Mouse (Mus musculus): Measurements from ENCODE around the gene Mrpl14. TPM values are rescaled to one million over a fixed set of nuclear protein-coding genes. Genes with fewer than 3 reads are reported as not detected.

The Mrpl14 gene
- polyA plus RNA-seq, 1 experiment from 2014 or later, result 137 TPM

DNA sequence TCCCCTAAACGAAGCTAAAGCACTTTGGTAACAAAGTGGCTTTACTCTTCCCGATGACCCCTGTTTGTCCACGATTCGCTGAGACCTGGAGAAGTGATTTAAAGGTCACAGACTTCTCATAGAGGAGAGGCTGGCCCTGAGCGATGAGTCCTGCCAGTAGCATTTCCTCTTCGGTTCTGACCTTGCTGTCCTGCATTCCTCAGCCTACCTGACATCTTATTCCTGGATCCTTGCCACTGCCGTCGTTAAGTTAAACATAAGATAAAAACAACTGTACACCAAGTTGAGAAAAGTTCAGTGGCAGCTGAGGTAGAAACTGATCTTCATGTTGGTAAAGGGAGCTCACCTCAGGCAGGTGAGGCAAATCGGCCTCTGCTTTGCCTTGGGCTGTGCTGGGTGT is 3.0 kb downstream of the Mrpl14 start:
- Histone ChIP-seq H3K27me3 (no peaks in the 10 kb centered on the region), H3K4me3 (no peak overlapping the region), H3K9me3 (no peaks in the 10 kb centered on the region), H3K36me3 (no peaks in the 10 kb centered on the region), H3K4me1 (peaks cover 28% of the 10 kb centered on the region), H3K4me2 (replicated peaks) (no peak overlapping the region), H3K9ac (no peak overlapping the region), H3K27ac (no peak overlapping the region)
- no peak for ATAC-seq (ENCODE audit: insufficient number of reproducible peaks, insufficient read depth, low FRiP score, low TSS enrichment)
- WGBS, result 87% methylated on average over 9 of the region's 9 CpGs

DNA sequence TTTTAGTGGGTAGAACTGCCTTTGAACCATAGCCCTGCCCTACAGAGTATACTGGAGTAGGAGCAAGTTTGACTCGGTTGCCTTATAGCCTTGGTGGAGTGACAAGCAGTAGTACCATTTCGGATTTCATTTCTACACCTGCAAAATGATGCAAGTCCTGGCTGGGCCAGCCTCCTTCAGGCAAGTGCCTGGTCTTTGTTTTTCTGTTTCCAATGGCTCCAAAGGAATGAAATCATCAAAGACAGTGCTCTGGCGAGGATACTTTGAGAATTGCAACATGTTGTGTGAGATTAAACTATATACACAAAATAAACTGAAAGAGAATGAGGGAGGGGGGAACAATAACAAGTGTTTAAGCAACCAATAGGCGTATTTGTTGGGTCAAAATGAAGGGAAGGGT is 3.9 kb downstream of the Mrpl14 start:
- no peaks in the 10 kb centered on the region for H3K36me3 ChIP-seq
- peaks cover 20% of the 10 kb centered on the region; the same call in 1 of the 2 replicates for H3K4me1 ChIP-seq
- no peaks in the 10 kb centered on the region for H3K9me3 ChIP-seq
- WGBS, result 90% methylated on average over 4 of the region's 4 CpGs
- no peak overlapping the region for H3K27ac ChIP-seq
- H3K9ac ChIP-seq, result no peak overlapping the region
- no peak for ATAC-seq (ENCODE audit: insufficient number of reproducible peaks, insufficient read depth, low FRiP score, low TSS enrichment)
- no peak overlapping the region for H3K4me2 ChIP-seq (replicated peaks)
- H3K27me3 ChIP-seq, result no peaks in the 10 kb centered on the region
- H3K4me3 ChIP-seq, result no peak overlapping the region

DNA sequence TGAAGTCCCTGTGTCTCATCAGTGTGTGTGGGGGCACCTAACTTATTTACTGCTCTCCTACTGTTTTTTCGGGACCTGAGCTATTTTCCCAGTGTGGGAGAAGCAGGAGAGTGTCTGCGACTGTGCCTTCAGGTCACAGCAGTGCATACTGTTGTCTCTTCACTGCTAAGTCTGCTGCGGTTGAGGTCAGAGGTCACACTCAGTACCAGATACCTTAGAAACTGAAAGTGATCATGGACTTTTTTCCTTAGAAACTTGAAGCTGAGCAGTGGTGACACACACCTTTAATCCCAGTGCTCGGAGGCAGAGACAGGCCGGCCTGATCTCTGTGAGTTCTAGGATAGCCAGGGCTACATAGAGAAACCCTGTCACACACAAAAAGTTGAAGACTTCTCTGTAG is 6.0 kb downstream of the Mrpl14 start:
- Histone ChIP-seq H3K27ac (no peak overlapping the region), H3K27me3 (no peaks in the 10 kb centered on the region), H3K4me2 (replicated peaks) (no peak overlapping the region), H3K36me3 (0 out of 2 replicates have a peak, but pooled peaks cover 4% of the 10 kb centered on the region), H3K4me1 (peaks cover 15% of the 10 kb centered on the region; the same call in 1 of the 2 replicates), H3K9ac (no peak overlapping the region), H3K4me3 (no peak overlapping the region), H3K9me3 (no peaks in the 10 kb centered on the region)
- no peak for ATAC-seq (ENCODE audit: insufficient number of reproducible peaks, insufficient read depth, low FRiP score, low TSS enrichment)
- WGBS, result 71% methylated on average over 5 of the region's 5 CpGs

GRCm38 (mm10) chr17:45693812-45694565 is 7.9 kb downstream of the Mrpl14 start:
- Histone ChIP-seq H3K4me3 (no peak overlapping the region), H3K9ac (no peak overlapping the region), H3K4me2 (replicated peaks) (no peak overlapping the region), H3K27me3 (no peaks in the 10 kb centered on the region), H3K4me1 (peaks cover 8% of the 10 kb centered on the region; the same call in 1 of the 2 replicates), H3K36me3 (peaks cover 15% of the 10 kb centered on the region), H3K9me3 (no peaks in the 10 kb centered on the region), H3K27ac (no peak overlapping the region)
- WGBS, result 79% methylated on average over 18 of the region's 18 CpGs
- no peak for ATAC-seq (ENCODE audit: insufficient number of reproducible peaks, insufficient read depth, low FRiP score, low TSS enrichment)

DNA sequence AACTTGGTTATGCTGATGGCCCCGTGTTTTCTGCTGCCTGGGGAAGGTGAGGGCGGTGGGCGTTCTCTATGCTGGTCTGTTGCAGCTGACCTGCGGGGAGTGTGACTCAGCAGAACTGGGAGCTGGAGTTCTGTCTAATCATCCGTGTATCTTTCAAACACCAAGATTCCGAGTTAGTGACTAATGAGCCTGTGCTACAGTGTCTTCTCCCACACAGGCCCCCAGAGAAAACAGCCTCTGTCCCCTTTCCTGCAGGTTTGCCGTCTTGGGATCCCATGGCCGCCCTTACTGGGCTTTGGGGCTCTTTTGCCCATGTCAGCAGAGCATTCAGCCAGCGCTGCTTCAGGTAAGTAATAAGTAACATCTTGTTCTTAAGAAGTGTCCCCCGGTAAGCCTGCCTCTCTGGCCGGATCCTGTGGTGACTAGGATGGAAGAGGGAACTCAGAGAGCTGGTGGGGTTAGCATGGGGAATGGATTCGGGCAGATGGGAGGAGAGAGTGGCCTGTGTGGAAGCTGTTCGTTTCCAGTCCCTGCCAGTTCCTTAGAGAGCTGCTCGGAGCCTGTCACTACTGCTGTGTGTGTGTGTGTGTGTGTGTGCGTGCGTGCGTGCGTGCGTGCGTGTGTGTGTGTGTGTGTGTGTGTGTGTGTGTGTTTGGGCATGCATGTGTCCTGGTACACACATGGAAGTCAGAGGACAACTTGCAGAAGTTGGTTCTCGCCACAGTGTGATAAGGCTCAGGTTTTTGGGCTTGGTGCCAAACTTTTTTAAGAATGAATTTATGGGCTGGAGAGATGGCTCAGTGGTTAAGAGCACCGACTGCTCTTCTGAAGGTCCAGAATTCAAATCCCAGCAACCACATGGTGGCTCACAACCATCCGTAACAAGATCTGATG is 9.4 kb downstream of the Mrpl14 start:
- Histone ChIP-seq H3K4me3 (no peak overlapping the region), H3K9me3 (no peaks in the 10 kb centered on the region), H3K27me3 (no peaks in the 10 kb centered on the region), H3K27ac (no peak overlapping the region), H3K4me1 (peaks cover 11% of the 10 kb centered on the region; the same call in 1 of the 2 replicates), H3K9ac (no peak overlapping the region), H3K36me3 (peaks cover 18% of the 10 kb centered on the region), H3K4me2 (replicated peaks) (no peak overlapping the region)
- WGBS, result 79% methylated on average over 23 of the region's 23 CpGs
- no peak for ATAC-seq (ENCODE audit: insufficient number of reproducible peaks, insufficient read depth, low FRiP score, low TSS enrichment)

GRCm38 (mm10) chr17:45696981-45697380 is 10.9 kb downstream of the Mrpl14 start:
- Histone ChIP-seq H3K9me3 (no peaks in the 10 kb centered on the region), H3K27me3 (no peaks in the 10 kb centered on the region), H3K9ac (no peak overlapping the region), H3K4me2 (replicated peaks) (no peak overlapping the region), H3K36me3 (peaks cover 18% of the 10 kb centered on the region), H3K4me1 (peaks cover 18% of the 10 kb centered on the region; the same call in 1 of the 2 replicates), H3K4me3 (no peak overlapping the region), H3K27ac (no peak overlapping the region)
- no peak for ATAC-seq (ENCODE audit: insufficient number of reproducible peaks, insufficient read depth, low FRiP score, low TSS enrichment)
- 87% methylated on average over 9 of the region's 9 CpGs for WGBS

DNA sequence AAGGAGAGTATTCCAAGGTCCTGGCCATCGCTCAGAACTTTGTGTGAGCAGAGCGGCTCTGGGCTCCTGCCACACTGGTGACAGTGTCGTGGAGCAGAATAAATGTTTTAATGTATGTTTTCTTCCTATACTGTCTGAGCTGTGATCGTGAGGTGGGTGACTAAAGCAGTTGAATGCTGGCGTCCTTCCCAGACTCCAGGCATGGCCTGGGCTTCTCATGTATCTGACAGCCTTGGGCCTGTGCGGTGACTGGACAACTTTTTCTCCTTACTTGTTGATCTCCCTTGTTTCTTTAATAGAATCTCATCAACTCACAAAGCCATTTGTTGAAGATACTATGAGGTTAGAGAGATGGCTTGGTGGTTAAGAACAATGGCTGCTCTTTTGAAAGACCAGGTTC is 12.2 kb downstream of the Mrpl14 start:
- Histone ChIP-seq H3K9me3 (no peaks in the 10 kb centered on the region), H3K9ac (no peak overlapping the region), H3K36me3 (peaks cover 18% of the 10 kb centered on the region), H3K27me3 (no peaks in the 10 kb centered on the region), H3K4me2 (replicated peaks) (no peak overlapping the region), H3K27ac (no peak overlapping the region), H3K4me1 (peaks cover 12% of the 10 kb centered on the region; the same call in 1 of the 2 replicates), H3K4me3 (no peak overlapping the region)
- ATAC-seq (ENCODE audit: insufficient number of reproducible peaks, insufficient read depth, low FRiP score, low TSS enrichment), result no peak
- WGBS, result 93% methylated on average over 6 of the region's 6 CpGs

GRCm38 (mm10) chr17:45699039-45699740 is 13.1 kb downstream of the Mrpl14 start:
- WGBS, result 85% methylated on average over 3 of the region's 3 CpGs
- Histone ChIP-seq H3K4me2 (replicated peaks) (no peak overlapping the region), H3K36me3 (peaks cover 18% of the 10 kb centered on the region), H3K27me3 (no peaks in the 10 kb centered on the region), H3K27ac (no peak overlapping the region), H3K9me3 (no peaks in the 10 kb centered on the region), H3K4me1 (peaks cover 10% of the 10 kb centered on the region; the same call in 1 of the 2 replicates), H3K4me3 (no peak overlapping the region), H3K9ac (no peak overlapping the region)
- ATAC-seq (ENCODE audit: insufficient number of reproducible peaks, insufficient read depth, low FRiP score, low TSS enrichment), result no peak

- Histone ChIP-seq H3K36me3 (peaks cover 18% of the 10 kb centered on the region), H3K9ac (no peak overlapping the region), H3K4me2 (replicated peaks) (no peak overlapping the region), H3K27ac (no peak overlapping the region), H3K9me3 (no peaks in the 10 kb centered on the region), H3K27me3 (no peaks in the 10 kb centered on the region), H3K4me3 (no peak overlapping the region), H3K4me1 (peaks cover 10% of the 10 kb centered on the region; the same call in 1 of the 2 replicates)
- ATAC-seq (ENCODE audit: insufficient number of reproducible peaks, insufficient read depth, low FRiP score, low TSS enrichment), result no peak
- 43% methylated on average over 11 of the region's 16 CpGs for WGBS
Measured at GRCm38 (mm10) chr17:45700496-45701235, 14.5 kb downstream of the Mrpl14 start.

DNA sequence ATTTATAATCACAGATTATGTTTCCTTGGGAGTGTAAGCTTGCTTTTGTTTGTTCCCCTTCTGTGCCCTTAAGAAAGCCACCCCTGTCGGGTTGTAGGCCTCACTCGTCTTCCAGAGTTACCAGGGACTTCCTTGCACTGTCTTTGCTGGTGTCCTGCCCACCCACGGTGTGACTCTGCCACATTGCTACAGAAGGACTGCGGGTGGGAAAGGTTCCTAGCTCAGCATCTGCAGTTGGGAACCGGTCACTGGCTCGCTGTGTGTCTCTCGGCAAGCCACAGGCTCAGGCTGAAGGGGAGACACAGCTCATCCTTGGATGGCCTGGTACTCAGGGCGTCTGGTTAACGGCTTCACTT is 15.1 kb downstream of the Mrpl14 start:
- H3K9ac ChIP-seq, result no peak overlapping the region
- H3K4me2 ChIP-seq (replicated peaks), result no peak overlapping the region
- H3K27ac ChIP-seq, result no peak overlapping the region
- no peak for ATAC-seq (ENCODE audit: insufficient number of reproducible peaks, insufficient read depth, low FRiP score, low TSS enrichment)
- H3K9me3 ChIP-seq, result no peaks in the 10 kb centered on the region
- peaks cover 10% of the 10 kb centered on the region; the same call in 1 of the 2 replicates for H3K4me1 ChIP-seq
- 70% methylated on average over 9 of the region's 9 CpGs for WGBS
- peaks cover 18% of the 10 kb centered on the region for H3K36me3 ChIP-seq
- no peaks in the 10 kb centered on the region for H3K27me3 ChIP-seq
- H3K4me3 ChIP-seq, result no peak overlapping the region

DNA sequence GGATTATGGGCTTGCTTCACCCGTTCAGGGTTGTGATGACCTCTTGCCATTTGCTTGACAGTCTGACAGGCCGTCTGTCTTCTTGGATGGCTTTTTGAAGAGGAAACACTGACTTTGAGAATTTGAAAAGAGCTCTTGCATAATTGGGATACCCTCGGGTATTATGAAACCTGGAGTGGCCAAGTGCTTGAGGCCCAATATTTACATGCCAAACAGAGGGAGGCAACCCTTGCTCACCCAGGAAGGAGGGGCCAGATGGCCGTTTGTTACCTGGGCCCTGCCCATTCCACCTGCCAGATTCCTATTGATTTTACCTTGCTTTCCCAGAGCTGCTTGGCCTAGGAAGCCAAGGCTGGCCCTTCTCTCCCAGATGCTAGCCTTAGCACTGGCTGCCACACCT is 16.1 kb downstream of the Mrpl14 start:
- H3K27ac ChIP-seq, result no peak overlapping the region
- peaks cover 10% of the 10 kb centered on the region; the same call in 1 of the 2 replicates for H3K4me1 ChIP-seq
- no peak overlapping the region for H3K4me3 ChIP-seq
- H3K36me3 ChIP-seq, result peaks cover 15% of the 10 kb centered on the region
- no peak for ATAC-seq (ENCODE audit: insufficient number of reproducible peaks, insufficient read depth, low FRiP score, low TSS enrichment)
- H3K4me2 ChIP-seq (replicated peaks), result no peak overlapping the region
- H3K9me3 ChIP-seq, result no peaks in the 10 kb centered on the region
- 50% methylated on average over 4 of the region's 4 CpGs for WGBS
- H3K9ac ChIP-seq, result no peak overlapping the region
- no peaks in the 10 kb centered on the region for H3K27me3 ChIP-seq
